Mouse (Mus musculus) kidney, adult 18-20 months (tissue): ENCODE measurements around the gene Ldb3.

Source experiments
- DNase-seq: peaks from one replicate; pipeline ENCODE4 v3.0.0; 2021

The Ldb3 gene

DNA sequence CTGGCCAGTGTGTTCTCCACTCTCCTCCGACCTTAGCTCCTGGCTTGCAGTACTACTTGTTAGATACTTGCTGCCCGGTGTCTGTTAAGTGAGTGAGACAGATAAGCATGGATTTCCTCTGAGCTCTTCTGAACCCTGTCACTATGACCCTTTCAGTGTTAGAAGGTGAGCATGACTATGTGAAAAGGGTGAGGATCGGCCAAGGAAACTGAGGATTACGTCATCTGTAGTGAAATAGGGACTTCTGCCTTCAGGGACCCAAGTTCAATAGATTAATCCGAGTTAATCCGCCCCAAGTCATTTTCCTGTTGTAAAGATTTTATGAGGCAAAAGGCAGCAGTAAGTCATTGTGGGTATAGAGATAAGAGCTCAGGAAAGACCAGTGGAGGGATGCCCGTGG, 83.2 kb downstream of the Ldb3 start:
- DNase-seq, result no peak

DNA sequence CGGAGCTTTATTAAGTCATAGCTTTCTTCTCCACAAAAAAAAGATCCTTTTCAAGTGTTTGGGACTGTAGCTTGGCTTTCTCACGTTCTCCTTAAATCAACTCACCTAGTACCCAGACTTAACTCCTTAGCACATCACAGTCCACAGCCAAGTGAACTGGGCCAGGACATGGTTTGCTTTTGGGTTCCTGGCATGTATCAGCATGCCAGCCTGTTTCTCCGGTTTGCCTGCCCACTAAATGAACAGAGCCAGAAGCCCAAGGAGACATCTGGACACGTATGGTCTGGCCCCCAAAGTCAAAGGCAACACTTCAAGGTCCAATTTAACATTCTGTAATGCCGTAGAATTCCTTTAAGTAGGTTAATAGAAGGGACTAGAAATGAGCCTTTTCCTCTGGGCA, 84.1 kb downstream of the Ldb3 start:
- no peak for DNase-seq

DNA sequence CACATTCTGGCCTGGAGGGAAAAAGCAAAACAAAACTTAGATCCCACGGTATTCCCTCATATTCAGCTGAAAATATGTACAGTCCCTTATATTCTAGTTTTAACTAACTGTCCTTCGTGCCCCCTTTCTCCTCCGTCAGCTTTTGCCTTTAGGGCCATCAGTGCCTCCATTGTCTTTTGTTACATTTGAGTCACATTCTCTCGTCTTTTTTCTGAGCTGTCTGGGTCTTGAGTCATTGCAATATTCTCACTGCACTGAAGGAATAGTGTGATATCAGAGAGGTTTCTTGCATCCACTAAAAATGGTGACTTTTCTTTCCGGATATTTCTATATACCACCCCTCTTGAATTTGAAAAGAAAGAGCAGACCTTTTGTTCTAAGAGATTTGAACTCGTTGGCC, 84.7 kb downstream of the Ldb3 start:
- no peak for DNase-seq

DNA sequence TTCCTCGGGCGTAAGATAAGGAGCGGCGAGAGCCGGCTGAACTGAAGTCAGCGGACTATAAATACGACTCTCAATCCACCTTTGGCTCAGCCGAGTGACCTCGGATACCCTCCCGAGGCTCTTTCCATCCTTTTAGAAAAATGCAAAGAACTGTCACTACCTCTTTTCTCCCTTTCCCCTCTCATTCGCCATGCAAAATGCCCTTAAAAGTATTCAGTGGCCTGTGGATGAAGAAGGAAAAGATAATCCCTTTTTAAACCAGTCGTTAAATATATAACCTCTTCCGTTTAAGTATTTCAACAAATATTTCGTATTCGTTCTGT, 85.2 kb downstream of the Ldb3 start, which contains the start of gene Bmpr1a:
Bmpr1a (minus strand) TSS at position 17 of the 323 bp plus-strand sequence.
- DNase-seq, result no peak

DNA sequence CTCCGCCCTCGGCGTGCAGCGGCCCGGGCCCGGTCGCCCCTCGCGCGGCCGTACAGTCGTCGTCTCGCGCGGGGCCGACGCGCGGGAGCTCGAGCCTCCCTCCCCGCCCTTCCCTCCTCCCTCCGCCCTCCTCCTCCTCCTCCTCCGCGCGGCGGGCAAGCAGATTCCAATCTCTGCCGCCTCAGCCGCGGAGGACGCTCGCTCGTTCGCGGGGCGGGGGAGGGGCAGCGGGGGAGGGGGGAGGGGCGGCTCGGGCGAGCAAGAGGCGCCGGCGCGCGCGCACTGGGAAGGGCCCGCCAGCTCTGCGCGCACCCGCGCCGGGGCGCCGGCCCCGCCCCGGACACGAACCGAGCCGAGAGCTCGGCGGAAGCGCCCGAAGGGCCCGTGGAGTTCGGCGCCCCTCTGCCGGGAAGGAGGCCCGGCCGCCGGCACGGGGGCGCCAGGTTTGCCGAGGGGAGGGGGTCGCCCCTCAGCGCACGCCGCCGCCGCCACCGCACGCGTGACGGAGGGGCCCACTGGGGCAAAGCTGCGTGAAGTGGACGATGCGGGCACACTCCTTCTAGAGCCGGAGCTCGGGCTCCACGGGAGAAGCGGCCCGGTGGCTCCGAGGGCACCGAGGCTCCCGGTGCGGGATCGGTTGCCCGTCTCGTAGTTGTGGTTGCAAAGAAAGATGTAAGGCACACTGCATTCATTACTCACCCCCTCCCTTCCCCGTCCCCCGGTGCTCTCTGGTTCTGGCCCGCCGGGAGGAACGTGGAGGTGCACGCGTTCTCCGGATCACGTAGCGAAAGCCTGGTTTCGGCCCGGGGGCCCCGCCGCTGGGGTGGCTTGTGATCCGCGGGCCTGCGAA, 85.8 kb downstream of the Ldb3 start:
- DNase-seq, result peak; percentile 90

DNA sequence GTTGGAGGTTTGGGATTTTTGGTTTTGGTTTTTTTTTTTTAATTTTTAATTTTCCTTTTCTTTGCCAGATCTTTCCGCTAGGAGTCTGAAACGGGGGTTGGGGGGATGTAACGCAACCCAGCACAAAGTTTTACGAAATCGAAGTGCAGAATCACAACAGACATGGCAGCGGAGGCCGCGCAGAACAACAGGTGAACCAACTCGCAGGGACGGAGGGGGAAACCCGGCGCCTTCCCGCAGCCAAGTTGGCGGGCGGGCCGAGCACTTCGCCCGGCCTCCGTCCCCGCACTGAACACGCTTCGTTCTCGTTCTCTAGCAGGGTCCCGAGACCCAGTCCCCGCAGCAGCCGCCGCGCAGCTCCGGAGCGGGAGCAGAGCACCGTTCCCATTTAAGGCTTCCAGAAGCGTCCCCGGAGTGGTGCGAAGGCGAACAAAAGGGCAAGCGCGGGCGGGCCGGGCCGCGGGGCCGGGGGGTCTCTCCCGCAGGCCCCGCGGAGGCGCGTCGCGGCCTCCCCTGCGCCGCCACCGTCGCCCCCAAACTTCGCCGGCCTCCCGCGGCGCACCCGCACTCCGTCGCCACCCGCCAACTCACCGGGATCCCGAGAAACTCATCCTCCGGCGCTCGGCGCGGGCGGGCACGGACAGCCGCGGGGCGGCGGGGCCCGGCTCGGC, 86.5 kb downstream of the Ldb3 start:
- peak; percentile 73 for DNase-seq

DNA sequence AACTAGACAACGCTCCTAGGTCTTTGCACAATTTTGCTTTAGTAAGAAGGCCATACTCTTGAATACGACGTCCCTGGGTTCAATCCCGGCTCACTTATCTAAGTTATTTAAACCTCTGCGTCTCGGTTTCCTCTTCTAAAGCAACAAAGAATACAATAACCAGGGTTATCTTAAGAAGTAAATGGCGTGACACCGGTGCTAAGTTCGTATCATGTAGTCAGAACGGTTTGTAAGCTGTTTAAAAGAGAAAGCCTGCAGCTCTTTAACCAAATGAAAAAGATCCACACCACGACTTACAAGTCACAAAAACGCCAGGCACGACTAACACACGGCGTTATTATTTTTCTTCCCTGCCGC, 87.1 kb downstream of the Ldb3 start:
- DNase-seq, result no peak

DNA sequence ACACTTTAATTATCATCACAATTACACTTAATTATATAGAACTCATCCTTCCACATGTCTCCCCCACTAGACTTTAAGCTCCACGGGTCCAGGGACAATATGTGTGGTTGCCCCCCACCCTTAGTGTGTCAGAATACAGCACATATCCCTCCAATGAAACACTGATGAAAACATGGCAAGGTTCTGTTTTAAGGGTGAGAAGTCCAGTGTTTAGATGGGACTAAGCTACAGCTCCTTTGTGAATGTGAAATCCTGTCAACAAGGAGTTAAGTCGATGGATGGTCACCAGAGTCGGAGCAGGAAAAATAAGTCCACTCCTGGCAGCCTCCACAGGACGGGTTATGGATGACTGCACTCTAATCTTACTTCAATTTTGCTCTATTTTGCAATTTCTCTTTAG, 88.2 kb downstream of the Ldb3 start:
- DNase-seq, result no peak

DNA sequence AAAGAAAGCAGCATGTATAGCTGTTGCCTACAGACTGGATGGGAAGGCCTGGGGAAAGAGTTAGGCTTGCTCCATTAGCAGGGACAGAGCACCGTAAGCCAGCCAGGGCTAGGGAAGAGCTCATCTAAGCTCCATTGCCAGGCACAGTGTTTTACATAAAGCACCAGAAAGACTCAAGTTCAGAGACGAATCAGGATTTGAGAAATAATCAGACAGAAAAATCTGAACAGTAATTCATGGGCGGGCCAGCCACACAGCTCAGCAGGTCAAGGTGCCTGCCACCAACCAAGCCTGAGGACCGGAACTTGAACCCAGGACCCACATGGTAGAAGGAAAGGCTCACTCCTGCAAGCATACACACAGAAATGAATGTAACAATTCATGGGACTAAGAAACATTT, 88.8 kb downstream of the Ldb3 start:
- DNase-seq, result no peak

DNA sequence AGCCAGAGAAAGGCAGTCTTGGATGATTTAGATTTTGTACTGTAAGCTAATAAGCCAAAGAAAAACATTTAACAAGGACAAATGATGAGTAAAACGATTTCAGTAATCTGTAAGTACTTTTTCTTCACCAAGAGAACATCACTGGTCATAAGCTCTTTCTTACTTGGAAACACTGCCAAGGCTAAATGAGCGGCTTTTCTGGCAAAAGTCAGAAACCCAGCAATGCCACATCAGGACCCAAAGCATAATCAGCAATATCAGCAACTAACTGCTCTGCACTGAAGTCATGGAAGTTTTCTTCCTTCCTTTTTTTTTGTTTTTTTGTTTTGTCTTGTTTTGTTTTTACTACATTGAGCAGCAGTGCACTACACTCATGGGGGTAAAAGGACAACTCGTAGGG, 91.1 kb downstream of the Ldb3 start:
- no peak for DNase-seq

DNA sequence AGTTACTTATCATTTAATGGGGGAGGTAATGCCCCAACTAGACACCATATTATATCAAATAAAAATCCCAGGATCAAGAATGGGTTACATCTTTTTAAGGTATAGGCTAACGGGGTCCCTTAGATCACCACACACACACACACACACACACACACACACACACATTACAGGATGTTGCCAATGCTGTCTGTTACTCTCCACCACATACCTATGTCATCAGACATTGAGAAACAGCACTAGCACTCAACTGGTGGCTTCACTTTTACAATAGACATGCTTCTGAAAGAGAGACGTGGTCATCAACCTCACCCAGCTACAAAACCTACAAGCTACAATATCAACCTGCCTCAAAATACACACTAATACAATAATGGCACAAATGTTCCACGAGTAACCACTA, 94.8 kb downstream of the Ldb3 start:
- DNase-seq, result no peak

DNA sequence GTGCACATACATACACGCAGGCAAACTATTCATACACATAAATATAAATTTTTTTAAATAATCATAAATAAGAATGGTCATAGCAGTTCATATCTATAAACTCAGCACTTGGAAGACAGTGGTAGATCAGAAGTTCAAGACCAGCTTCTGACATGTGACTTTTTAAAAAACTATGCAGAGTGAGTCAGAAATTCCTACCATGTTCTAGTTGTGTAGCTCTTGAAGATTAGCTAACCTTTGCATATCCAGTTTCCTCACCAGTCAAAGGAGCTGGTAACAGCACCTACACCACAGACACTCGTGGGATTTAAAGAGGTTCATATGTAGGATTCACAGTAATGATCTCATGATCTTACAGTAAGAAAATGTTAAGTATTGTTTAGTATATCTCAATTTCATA, 95.8 kb downstream of the Ldb3 start:
- no peak for DNase-seq

DNA sequence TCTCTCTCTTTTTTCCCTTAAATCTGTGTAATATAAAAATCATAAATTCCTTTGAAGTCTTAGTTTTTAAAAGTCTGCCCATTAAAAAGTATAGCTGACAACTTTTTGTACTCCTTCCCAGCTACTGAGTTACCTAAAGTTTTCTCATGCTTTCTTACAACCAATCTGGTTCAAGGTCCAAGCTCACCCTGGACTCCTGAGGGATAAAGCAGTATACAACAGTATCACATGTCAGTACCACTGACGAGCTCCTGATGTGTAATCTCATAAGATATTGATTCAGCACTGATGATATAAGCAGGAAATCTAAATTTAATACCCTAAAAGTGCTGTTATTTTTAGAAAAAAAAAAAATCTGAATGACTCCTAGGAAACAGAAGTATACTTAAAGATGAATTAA, 97.5 kb downstream of the Ldb3 start:
- no peak for DNase-seq

DNA sequence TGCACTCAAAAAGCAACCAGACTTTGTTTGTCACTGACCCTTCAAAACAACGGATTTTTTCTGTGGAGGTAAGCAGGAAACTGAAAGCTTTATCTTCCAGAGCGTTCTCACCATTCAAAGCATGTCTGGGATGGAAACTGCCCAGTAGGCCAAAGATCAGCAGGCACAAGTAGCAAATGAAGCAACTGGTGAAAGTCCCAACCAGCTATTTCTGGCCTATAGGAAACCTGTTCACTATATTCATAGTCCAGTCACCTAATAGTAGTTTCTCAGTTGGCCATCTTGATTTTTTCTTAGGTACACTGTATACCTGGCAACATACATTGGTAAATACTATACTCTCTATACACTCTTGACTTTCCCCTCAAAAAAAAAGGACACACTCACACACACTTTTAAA, 98.6 kb downstream of the Ldb3 start:
- DNase-seq, result no peak

DNA sequence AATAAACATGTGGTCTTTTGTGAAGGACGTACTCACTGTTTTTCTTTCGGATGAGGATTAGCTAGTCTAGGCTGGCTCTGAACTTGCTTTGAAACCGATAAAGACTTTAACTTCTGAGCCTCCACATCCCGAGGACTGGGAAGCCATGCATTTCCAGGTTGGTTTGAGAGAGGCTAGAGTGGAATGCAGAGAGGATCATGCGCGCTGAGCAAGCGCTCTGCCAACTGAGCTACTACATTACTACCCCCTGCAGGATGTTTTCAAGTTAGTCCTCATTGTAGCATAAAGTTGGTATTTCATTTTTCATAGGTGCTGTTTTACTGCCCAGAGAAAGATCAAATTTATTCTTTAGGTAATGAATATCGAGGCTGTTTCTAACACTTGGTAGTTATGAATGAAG, 102.3 kb downstream of the Ldb3 start:
- DNase-seq, result no peak

DNA sequence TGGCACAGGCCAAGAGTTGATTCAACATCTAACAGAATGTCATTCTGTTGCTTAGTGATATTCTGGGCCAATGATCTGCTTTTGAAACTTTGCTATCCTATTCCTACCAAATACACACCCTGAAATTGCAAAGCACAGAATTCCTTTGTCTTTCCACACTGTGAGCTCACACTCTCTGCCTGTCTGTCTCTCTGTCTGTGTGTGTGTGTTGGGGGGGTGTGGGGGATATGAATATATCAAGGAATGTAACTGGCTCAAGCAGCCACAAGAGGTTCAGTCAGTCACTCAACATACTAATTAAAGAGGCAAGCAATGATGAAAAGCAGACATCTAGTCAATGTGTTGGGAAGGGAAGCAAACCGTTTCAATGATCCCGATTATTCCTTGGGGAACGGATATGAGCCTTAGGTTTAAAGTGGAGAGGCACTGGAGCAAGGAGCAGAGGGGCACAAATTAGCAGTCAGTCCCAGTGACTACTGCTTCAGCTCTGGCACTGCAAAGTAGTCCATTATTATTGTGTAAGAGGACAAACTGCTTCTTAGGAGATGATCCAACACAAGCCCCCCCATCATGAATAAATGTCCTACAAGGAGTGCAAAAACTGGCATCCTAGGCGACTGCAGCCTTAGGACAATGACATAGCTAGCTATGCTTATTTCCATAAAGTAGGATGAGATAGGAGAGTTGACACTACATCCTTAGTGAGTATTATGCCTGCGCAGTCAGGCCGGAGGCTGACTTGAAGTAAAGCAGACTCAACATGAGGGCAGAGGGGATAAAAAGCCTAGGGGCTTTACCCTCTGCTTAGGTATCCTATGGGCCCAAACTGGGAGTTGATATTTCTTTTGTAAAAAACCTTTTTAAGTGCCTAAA, 104.8 kb downstream of the Ldb3 start:
- no peak for DNase-seq
